Mouse (Mus musculus): ENCODE measurements around the gene Nfkbib.

DNA sequence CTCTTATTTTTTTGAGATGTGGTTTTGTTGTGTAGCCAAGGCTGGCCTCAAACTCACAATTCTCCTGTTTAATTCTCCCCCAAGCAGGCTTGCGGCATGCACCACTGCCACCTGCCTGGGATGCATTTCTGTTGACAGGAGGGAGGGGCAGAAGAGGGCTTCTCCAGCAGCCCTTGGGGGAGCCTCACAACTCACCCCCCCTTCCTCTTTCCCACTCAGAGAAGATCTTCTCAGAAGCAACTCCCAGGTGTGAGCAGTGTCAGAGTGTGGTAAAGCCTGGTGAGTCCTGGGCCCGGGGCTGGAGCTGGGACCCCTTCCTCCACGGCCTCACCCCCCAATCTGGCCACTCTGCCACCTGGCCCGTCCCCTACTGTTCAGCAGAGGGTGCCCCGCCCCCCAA, 17.8 kb upstream of the Nfkbib start:
- TF ChIP-seq EP300 (optimal IDR thresholded peaks at IDR 0.05) (no peak), CTCF (IDR thresholded peaks at IDR 0.05; ENCODE audit: low read depth) (no peak)

All from stomach, postnatal 0 days (tissue).